Mouse (Mus musculus) CH12.LX (cell line): ENCODE measurements at regions not wholly inside any gene's neighbourhood (a gene's known extent, or its start where the extent isn't known, plus 50 kb on each side); places are given as distances from the start of the nearest gene placed in this dataset.

Experiments
- CHD2 ChIP-seq: IDR thresholded peaks from 2 replicates; pipeline ENCODE4 v1.6.1; 2011; ENCODE audit warnings: low read length, improper control_type of control experiment
- CTCF ChIP-seq, 2 experiments: IDR thresholded peaks in 1 of 2; conservative IDR thresholded peaks in 1 of 2; 2 replicates each; pipeline ENCODE4 v1.5.1; 2011 to 2012; ENCODE audit warnings: low read depth in 2 of 2, low read length in 2 of 2, improper control_type of control experiment in 1 of 2, inconsistent platforms in 1 of 2, mild to moderate bottlenecking in 1 of 2, moderate library complexity in 1 of 2
- EP300 ChIP-seq: IDR thresholded peaks from 2 replicates; pipeline ENCODE4 v1.6.1; 2011; ENCODE audit warnings: low read length, improper control_type of control experiment
- MAX ChIP-seq: IDR thresholded peaks from 2 replicates; pipeline ENCODE4 v1.6.1; 2011; ENCODE audit warnings: low read length, improper control_type of control experiment
- MEF2A ChIP-seq: IDR thresholded peaks from 2 replicates; pipeline ENCODE4 v1.6.1; 2014; ENCODE audit warnings: low read depth, mild to moderate bottlenecking, inconsistent platforms, low read length, improper control_type of control experiment, borderline replicate concordance
- POLR2A ChIP-seq: IDR thresholded peaks from 2 replicates; pipeline ENCODE4 v1.6.1; 2011; ENCODE audit warnings: low read depth, mild to moderate bottlenecking, improper control_type of control experiment, low read length
- SIN3A ChIP-seq: IDR thresholded peaks from 2 replicates; pipeline ENCODE4 v1.6.1; 2012; ENCODE audit warnings: low read length, improper control_type of control experiment, inconsistent platforms
- SMC3 ChIP-seq: IDR thresholded peaks from 2 replicates; pipeline ENCODE4 v1.6.1; 2011; ENCODE audit warnings: low read depth, low read length, improper control_type of control experiment
- TBP ChIP-seq: conservative IDR thresholded peaks from 2 replicates; pipeline ENCODE4 v1.6.1; 2011; ENCODE audit warnings: low read depth, low read length, improper control_type of control experiment
- TCF12 ChIP-seq: IDR thresholded peaks from 2 replicates; pipeline ENCODE4 v1.6.1; 2014; ENCODE audit warnings: low read depth, mild to moderate bottlenecking, inconsistent platforms, low read length, improper control_type of control experiment
- ZMIZ1 ChIP-seq: IDR thresholded peaks from 2 replicates; pipeline ENCODE4 v1.6.1; 2012; ENCODE audit warnings: low read depth, mild to moderate bottlenecking, inconsistent platforms, low read length, improper control_type of control experiment

DNA sequence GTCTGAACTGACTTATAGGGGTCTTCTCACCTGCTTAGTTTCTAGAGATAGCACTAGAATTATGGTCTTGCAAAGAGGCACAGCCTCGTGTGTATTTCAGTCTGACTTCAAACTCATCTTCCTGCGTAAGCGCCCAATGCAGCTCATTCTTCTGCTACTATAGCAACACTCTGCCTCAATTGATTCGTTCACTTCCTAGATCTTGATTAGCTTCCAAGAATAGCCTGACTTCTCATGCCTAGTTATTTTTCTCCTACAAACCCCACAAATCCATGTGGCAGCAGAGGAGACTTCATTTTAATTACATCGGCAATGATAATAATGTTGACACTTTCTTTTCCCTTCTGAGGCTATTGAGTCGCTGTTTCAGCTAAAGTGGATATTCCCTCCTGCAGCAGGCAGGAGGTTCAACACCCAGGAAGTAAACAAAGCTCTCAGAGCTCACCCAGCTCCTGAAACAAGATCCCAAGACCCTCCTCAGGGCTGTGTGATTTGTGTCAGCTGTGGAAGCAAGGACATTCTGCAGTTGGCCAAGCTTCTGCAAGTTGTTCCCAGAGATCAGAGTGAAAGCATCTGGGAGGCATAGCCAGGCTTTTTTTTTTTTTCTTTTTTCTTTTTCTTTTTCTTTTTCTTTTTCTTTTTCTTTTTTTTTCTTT is 152.5 kb downstream of the Plod2 start:
- TF ChIP-seq POLR2A (no peak), CTCF (conservative IDR thresholded peaks at IDR 0.05 in 1 of 2, IDR thresholded peaks at IDR 0.05 in 1 of 2; ENCODE audit: low read depth in 2 of 2, low read length in 2 of 2) (no peak), MEF2A (no peak), MAX (no peak), CHD2 (no peak), SIN3A (no peak), TCF12 (no peak), EP300 (no peak), SMC3 (no peak), TBP (no peak), ZMIZ1 (no peak)
